Mouse (Mus musculus) lung, postnatal 4 days (tissue): ENCODE measurements at regions not wholly inside any gene's neighbourhood (a gene's known extent, or its start where the extent isn't known, plus 50 kb on each side); places are given as distances from the start of the nearest gene placed in this dataset.
A peak's percentile ranks its signal among the peaks of the same experiment; 100 is the strongest.

Experiments
- DNase-seq, 2 experiments: peaks; one replicate each; pipeline ENCODE4 v3.0.0; 2021

DNA sequence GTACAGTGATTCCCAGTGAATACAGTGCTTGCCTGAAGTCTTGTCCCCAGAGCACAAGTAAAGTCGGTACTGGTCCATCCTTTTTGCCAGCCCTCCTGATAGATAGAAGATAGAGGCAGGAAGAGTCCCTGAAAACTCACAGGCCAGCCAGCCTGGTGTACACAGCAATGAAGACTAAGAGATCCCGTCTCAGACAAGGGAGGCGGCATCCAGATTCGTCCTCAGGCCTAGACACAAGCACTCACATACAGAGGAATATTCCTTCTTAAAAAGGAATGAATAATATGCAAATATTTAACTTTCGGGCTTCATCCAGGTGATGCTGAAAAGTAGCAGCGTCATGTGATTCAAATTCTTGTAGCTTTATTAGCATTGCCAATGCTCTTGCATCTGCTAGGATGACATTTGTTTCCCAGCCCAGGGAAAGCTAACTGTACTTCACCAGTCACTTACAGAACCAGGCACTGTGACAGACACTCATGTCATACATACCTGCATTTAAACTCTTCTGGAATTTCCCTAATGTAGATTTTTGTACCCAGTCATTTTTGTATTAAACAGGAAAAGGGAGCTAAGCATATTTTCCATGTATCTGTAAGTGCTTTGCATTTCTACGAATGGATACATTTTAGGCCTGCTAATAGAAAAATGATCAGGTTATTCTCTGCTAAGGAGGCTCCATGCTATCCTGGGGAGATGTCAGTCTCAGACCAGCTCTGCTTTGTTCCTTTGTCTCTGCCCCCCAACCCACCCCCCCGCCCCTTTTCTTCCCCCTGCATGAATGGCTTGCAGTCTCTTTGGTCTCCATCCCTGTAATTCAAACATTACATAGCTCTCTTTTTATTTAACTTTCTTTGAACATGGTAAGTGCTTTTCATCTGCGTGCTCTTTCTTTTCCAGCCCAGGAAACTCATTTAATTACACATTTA lies 162.5 kb upstream of the Gm9747 start:
- no peak for DNase-seq

DNA sequence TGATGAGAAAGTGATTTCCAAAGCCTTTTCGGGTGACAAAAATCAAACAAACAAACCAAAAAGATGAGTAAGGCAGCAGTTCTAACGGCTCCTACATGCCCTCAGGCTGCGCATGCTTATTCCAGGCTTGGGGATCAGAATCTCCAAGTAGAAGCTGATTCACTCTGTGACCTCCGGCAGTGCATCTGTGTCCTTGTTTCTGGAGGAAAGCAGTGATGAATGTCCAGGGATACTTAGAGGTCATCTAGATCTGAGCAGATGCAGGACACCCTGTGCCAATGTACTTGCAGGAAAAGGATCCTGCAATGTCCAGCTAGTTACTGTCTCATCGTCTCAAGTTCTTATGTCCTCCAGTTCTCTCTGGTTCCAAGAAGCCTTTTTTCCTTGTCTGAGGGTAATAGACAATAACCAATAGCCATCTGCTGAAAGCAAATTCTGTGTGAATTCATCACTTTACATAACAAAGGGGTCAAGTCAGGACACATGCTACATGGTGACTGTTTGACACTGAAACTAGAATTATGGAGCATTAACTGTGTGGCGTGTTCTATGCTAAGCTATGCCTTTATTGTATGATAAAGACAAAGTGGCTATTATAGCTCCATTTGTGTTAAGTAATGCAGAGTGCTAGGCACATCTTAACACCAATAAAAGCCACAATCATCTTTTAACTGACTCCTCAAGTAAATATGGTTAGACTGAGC lies 143.6 kb upstream of the Gm9747 start:
- no peak for DNase-seq

DNA sequence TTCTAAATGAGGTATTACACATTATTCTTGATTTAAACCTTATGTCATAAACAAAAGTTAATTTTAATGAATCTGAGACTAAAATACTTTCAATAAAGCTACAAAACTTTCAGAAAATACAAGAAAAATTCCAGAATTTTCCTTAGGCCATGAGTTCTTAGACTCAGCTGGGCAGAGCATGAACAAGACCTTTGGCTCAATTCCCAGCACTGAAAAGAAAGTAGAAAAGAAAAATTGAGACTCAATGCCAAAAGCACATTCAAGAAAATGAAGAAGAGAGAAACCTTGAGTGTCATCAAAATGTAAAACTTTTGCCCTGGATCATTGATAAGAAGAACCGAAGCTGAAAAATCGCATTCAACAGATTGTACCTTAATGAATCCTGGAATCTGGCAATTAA lies 137.8 kb upstream of the Gm9747 start:
- no peak for DNase-seq

DNA sequence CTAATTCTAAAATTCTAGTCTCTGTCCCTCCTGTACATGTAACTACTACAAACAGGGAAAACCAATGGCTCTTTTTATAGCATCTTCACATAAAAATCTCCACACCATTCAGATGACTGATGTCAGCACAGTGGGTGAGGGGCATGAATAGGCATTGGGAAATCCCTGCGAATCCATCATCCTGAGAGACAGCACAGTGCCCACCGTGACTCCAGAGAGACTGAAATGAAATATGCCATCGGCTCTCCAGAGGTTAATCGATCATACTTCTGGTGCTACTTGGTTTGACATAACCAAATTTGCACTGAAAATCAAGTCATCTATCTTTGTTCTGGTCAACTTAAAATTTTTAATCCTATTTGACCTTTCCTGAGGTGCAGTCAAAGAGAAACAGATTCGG lies 126.2 kb upstream of the Gm9747 start:
- DNase-seq, result no peak

DNA sequence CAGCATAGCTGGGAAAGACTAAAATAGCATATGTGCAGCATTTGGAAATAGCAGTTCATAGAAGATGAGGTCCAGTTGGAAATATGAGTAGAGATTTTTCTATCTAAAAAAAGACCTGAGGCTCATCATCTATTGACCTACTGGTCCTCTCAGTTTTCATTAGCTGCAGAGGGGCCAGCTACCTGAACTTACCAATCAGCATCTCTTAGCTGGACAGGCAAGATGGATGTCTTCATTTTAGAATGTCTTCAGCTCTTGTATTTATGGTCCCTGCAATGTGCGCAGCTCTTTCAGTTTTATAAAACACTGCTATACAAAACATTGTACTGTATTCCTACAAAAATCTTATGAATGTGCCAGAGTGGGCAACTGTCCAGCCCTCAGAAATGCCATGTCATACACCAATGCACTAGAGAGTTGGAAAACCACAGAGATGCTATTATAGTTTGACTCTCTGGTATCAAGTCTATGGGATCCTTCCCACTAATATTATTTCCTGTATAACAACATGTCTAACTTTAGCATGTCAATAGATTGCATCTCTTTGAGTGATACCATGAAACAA lies 122.8 kb upstream of the Gm9747 start:
- DNase-seq, result no peak

DNA sequence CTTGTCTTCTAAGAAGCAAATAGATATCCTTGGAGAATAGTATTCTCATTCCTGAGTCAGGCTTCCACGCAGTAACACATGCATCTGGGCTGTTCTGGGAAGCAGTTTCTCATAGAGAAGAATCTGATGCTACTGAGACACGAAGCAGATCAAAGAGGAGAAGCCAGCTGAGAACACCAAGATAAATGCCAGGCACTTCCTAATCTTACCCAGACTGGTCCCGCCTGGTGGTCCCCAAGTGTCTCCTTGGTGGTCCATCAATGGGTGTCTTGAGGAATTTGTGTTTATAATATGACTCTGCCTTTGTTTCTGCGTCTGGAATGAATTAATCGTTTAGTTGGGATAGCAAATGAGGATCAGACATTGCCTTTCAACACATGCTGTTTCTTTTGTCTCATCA lies 120.5 kb upstream of the Gm9747 start:
- DNase-seq, result no peak

DNA sequence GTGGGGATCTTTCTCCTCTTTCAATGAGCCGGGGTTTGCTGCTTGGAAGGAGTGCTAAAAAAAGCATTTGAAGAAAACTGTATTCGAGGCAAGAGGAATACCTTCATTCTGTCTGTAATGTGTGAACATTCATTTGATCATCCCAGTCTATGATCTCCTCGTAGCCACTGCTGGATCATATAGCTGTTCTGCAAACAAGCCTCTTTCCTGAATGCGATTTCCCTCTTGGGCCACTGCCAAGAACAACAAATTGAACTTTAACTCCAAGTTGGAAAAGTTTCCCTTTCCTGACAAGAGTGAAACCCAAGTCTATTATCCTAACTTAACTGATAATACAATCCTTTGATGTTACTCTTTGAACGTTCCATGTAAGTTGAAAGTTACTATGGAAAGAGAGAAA lies 108.4 kb upstream of the Gm9747 start:
- peak in 1 of 2 experiments; percentile 16 for DNase-seq

DNA sequence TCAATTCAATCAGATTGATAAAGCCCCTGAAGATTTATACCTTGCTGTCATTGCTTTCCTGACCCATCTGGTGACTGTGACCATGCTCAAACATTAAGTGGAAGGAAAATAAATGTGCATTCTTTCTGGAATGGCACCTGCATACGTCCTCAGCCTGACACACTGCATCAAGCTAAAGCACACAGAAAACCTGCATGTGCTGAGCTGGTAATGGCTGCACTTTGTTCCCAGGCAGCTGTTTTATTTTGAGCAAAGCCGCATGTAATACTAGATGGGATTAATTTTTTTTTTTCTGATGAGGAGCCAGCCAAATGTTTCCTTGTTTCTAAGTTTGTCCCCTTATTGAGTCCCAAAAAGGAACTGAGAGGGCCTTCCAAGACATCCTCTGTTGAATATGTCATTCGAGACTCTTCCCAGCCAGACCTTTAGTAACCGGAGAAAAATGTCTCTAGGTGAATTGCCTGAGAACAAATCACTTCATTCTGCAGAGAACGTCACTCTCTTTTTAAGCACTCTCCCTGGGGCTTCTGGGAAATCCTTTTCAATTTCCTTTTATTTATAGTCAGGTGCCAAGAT lies 103.1 kb upstream of the Gm9747 start:
- DNase-seq, result no peak

DNA sequence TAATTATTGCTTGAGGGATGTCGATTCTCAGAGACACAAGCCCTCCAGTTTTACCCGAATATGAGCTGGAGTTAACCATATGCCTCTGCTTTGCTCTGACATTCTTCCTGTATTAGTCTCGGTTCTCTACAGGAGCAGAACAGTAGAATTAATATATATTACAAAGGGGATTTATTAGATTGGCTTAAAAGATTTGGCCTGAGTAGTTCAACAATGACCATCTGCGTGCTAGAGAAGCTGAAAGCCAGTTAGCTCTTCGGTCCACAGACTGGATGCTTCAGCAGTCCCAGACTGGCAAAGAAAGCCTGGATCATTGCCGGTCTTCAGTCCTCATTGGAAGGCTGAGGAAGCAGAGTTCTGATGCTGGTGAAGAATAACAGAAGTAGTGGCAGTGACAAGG lies 100.4 kb upstream of the Gm9747 start:
- no peak for DNase-seq

DNA sequence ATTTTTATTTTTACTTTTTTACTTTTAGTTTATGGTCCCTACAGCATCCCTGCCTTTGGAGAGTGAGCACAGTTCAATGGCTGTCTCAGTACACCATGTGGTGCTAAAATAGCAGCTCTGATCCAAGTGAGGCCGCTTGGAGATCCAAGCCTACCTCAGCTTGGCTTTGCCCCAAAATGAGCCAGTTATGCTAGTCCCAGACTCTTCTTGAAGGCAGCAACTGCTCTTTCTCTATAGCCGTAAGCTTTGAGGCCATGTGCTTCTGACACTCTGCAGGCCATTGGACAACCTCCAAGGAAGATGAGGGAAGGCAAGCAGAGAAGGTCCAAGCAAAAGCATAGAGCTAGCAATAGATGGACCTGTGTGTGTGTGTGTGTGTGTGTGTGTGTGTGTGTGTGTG lies 98.0 kb upstream of the Gm9747 start:
- no peak for DNase-seq

DNA sequence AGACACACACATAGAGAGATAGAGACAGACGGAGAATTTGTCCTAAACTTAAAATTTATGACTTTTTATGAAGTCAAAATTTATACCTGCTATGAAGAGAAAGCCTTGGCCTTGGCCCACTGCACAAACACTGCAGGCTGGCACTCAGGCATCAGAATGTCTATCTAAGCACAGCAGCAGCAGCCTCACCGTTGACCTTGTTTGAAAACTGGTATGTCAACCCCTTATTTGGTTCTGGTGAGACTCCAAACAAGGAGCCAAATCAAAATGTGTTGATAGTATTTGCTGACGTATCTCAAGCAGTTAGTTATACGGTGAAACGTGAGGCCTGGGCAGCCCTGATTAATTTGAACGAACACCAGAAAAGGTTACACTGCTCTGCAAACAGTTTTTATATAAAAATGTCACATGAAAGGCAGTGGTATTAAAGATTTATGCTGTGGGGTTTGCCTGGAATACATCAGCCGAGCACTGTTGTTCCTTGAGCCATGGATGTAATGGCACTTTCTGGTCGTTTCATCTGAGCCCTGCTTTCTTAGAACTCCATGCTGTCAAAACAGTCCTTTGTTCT lies 97.1 kb upstream of the Gm9747 start:
- no peak for DNase-seq

DNA sequence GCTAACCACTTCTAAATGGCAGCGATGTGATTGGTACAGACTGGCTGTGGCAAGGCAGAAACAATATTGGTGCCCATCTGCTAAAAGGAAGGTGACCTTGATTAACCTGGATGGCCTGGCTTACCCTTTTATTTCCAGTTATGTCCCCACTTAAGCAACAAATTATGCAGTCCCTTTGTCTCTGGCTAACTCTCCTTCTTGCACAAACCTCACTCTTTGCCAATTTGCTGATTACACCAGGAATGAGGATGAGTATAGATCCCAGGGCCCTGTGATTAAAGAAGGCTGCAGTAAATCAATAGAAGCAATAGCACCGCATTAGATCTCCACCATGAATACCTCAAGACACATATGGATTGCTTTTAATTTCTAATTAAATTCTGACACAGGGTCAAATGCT lies 87.7 kb upstream of the Gm9747 start:
- no peak for DNase-seq

DNA sequence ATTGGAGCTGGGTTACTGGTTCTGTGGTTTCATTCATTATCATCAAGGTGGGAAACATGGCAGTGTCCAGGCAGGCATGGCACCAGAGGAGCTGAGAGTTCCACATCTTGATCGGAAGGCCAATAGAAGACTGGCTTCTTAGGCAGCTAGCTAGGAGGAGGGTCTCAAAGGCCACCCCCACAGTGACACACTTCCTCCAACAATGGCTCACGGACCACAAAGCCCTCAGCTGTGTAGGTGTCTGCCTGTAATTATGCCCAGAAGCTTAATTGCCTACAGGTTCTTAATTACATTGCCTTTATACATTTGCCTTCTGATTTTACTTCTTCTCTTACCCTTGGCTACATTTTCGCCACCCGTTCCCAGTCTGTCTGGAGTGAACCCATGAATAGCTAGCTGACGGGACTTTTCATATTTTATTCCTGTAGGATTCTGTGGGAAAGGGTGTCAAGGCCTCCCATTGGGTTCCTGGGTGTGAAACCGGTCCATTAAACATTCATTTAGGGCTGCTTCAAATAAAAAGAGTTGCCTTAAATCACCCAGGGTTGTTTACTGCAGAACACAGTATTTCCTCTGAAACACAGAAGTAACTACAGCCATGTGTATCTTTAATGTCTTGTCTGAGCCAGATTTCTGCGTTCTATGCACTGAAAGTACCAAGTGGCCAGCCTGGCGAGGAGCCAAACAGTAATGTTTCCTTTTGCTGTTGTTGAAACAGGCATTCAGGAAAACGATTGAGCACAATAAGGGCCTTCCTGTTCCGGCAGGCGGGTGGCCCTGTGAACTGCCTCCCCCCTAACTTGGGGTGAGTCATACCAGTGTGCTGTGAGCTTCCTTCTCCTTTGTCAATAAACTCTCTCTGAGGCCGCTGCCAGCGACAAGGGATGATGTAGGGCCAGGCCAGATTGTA lies 82.4 kb upstream of the Gm9747 start:
- DNase-seq, result peak; percentile 81 to 85

DNA sequence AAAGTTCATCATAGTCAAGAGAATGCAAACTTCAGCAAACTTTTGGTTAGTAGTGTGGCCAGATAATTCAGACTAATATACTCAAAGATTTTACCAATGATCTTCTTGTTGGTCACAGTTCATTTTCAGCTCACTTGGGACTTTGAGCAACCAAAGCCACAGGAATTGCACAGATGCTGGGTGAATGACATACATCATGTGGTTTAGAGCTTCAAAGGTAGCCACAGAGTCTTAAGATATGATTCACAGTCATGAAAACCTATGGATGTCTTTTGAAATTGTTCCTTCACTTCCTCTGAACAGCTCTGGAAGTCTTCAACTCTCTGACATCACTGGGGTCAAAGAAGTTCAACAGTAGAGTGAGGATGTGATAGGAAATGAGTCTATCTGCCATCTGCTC lies 77.0 kb upstream of the Gm9747 start:
- DNase-seq, result no peak

DNA sequence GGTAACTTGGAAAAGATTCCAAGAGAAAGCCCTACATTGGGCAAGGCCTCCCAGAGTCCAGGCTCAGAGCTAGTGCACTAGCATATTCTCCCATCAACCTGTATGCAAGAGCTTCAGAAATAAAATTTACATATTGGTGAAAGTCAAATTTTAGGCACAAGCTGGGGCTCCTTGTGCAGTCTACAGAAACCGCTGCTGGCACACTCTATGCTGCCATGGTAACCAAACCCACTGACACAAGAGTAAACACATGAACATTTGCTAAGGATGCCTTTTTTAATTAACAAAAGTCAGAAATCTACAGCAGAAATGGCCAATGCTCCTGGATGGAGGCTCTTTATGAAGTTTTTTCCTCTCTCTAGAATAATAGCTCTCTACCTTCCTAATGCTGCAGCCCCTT lies 75.9 kb upstream of the Gm9747 start:
- no peak for DNase-seq

DNA sequence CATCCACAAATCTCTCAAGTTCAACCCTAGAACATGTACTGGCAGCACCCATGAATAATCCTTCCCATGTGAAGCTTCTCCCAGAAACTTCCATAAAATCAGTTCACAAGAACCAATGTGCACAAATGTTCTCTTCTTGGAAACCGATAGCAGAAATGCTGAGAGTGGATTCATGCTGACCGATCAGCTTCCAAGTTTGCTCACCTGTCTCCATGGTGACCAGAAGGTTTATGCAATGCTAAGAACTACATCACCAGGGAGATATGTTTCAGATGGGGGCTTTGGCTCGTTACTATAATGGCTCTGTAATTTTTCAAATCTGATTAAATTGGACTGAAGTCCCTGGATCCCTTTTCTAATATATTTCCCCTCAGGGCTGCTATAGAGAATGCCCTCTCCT lies 74.4 kb upstream of the Gm9747 start:
- DNase-seq, result no peak

DNA sequence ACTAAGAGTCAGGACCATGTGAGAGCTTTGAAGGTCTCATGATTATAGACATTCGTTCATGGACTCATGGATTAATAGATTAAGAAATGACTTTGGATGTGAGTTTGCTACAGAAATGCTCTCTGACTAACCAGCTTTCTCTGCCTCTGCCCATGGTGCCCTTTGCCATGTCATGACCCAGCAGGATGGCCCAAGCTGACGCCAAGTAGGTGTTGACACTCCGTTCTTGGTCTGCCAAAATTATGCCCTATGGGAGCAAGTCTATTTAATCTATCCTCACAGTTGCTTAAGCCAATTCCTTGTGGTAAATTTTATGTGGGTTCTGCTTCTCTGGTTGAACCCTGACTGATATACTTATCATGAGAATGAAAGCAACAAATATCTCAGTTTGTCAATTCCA lies 73.7 kb upstream of the Gm9747 start:
- DNase-seq, result no peak

DNA sequence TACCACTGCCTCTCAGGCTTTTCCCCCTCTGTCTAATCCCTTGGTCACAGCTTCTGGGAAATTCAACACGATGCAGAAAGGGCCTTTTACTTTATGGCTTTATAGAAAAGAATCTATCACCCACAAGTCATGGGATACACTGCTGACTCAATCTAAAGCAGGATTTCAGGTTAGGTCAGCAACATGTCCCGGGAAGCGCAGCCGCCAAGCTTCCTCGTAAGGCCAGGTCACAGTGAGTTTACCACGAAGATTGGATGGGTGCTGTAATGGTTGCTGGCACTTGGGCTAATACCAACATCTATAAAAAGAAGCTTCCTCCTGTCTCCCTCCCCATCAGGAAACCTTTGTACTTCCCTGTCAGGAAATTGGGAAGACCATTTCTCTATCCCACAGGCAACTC lies 70.0 kb upstream of the Gm9747 start:
- DNase-seq, result no peak

DNA sequence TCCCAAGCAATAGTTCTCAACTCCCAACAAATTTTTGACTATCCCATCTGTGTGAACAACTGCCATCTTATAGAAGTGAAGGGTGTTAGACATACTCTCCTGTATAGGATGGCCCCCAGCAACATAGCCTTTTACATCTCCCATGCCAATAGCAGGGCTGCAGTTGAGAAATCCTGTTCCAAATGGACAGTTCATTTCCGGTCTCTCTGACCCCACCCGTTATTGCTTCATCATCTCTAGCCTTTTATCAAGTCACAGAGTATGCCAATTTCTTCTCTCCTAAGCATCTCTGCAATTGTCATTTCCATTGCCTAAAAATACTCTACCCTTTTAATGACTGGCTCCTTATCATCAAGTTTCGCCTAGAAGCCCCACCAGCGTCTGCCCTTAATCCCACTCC lies 64.8 kb upstream of the Gm9747 start:
- DNase-seq, result no peak

DNA sequence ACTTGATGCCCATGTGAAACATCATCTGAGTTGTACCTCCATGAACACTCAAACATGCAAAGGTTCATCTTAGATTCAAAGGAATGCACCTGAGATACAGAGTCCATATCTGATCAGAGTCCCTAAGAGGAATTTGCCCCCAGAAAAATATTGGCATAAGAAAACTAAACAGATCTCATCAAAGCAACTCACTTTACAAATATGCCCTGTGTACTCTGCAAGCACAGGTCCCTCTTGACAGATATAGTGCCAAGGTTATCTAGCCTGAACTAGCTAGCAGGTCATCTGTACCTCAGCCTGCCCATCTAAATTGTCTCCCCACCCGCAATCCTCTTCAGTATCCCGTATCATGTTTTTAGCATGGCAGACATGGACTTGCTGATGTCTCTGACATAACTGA lies 64.0 kb upstream of the Gm9747 start:
- no peak for DNase-seq

DNA sequence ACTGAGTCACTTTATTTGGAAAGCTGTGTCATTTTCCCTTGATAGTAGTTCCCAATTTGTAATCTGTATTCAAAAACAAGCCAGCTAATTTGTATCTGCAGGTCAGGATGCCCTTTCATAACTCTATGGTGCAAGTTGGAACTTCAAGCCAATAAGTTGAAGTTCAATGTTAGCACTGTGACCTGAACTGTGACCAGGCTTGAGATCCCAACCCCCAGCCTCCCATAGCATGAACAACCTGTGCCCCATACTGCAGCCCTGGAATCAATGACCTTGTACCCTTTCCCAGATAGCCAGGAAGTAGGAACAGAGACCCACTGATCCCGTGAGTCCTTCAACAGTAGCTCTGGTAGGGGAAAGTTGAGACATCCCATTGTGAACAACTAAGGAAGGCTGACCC lies 52.5 kb upstream of the Gm9747 start:
- DNase-seq, result no peak
